Mouse (Mus musculus): ENCODE results near the gene Saysd1. TPM values are rescaled to one million over a fixed set of nuclear protein-coding genes. Genes with fewer than 3 reads are reported as not detected.
A peak's percentile ranks its signal among the peaks of the same experiment; 100 is the strongest.

Saysd1 gene
- polyA plus RNA-seq, 1 experiment from 2014 or later, result 11.3 TPM

DNA sequence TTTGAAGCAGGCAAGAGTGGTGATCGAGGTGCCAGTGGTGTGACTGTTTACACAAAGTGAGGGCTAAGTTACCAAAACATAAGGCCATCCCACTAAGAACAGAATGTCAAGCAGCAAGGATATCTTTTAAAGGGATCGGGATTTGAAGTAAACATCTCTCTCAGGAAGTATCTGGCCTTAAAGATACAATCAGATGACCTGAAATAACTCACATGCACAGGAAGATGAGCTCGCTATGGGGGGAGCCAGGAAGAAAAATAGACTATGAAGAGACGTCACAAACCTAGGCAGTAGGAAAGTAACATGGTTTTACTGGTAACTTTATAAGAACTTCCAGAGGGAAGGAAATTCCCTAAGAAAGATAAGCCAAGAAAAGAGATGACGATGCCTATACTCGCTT, 32.1 kb downstream of the Saysd1 start:
- H3K27me3 ChIP-seq (ENCODE audit: control insufficient read depth, insufficient read depth, low read length), result no peaks in the 10 kb centered on the region
- 84% methylated on average over 6 of the region's 6 CpGs for WGBS
- H3K4me3 ChIP-seq (ENCODE audit: low read depth, low read length), result no peak overlapping the region
- no peak overlapping the region for H3K27ac ChIP-seq (ENCODE audit: low read depth, low read length)
- no peak overlapping the region for H3K9ac ChIP-seq (ENCODE audit: low read length)
- H3K4me2 ChIP-seq, result no peak overlapping the region
- no peaks in the 10 kb centered on the region for H3K4me1 ChIP-seq (ENCODE audit: control insufficient read depth, insufficient read depth, low read length)
- DNase-seq (ENCODE audit: low spot score, missing footprints) (no peak), ATAC-seq (ENCODE audit: low FRiP score) (no peak)
- H3K36me3 ChIP-seq (ENCODE audit: control insufficient read depth, insufficient read depth, low read length), result no peaks in the 10 kb centered on the region
- H3K9me3 ChIP-seq (ENCODE audit: control insufficient read depth, low read length), result no peaks in the 10 kb centered on the region

DNA sequence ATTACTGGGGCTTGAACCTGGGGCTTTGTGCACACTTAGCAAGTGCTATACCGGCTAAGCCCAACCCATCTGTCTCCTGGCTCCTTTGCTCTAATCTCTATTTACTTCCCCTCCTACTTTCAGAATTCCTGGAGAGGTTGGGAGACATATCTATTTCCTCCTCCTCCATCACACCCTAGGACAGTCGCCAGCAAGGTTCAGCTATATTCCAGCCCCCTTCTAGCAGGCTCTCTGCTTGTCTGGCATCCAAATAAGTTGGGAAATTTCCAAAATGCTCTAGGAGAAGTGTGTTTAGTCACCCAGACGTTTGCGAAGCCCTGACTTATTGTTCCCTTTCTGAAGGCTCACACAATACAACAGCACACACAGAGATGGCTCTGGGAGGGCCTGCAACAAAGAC, 35.1 kb downstream of the Saysd1 start:
- Histone ChIP-seq H3K9ac (ENCODE audit: low read length) (no peak overlapping the region), H3K4me3 (ENCODE audit: low read depth, low read length) (no peak overlapping the region), H3K4me1 (ENCODE audit: control insufficient read depth, insufficient read depth, low read length) (no peaks in the 10 kb centered on the region), H3K27me3 (ENCODE audit: control insufficient read depth, insufficient read depth, low read length) (no peaks in the 10 kb centered on the region), H3K27ac (ENCODE audit: low read depth, low read length) (no peak overlapping the region), H3K4me2 (no peak overlapping the region), H3K36me3 (ENCODE audit: control insufficient read depth, insufficient read depth, low read length) (no peaks in the 10 kb centered on the region), H3K9me3 (ENCODE audit: control insufficient read depth, low read length) (no peaks in the 10 kb centered on the region)
- 56% methylated on average over 4 of the region's 4 CpGs for WGBS
- no peak for ATAC-seq (ENCODE audit: low FRiP score)
- no peak for DNase-seq (ENCODE audit: low spot score, missing footprints)

DNA sequence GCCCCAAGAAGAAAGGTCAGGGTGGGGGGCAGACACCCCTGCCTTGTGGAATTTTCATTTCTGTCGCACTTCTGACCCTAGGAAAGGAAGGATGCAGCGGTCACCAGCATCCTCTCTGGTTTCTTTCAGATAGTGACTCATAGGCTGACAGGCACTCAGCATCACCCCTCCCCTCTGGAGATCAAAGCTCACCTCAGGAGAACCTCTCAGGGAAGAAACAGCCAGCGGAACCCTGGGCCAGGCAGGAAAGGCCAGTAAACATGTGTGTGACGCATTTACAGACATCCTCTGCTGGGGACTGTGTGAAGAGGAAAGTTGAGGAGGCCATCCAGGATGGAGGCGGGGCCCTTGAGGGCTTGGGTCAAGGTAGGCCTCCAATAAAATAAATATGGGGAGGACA, 40.3 kb downstream of the Saysd1 start:
- Histone ChIP-seq H3K27me3 (ENCODE audit: control insufficient read depth, insufficient read depth, low read length) (no peaks in the 10 kb centered on the region), H3K4me3 (ENCODE audit: low read depth, low read length) (no peak overlapping the region), H3K9me3 (ENCODE audit: control insufficient read depth, low read length) (no peaks in the 10 kb centered on the region), H3K4me2 (no peak overlapping the region), H3K4me1 (ENCODE audit: control insufficient read depth, insufficient read depth, low read length) (no peaks in the 10 kb centered on the region), H3K27ac (ENCODE audit: low read depth, low read length) (no peak overlapping the region), H3K9ac (ENCODE audit: low read length) (no peak overlapping the region), H3K36me3 (ENCODE audit: control insufficient read depth, insufficient read depth, low read length) (no peaks in the 10 kb centered on the region)
- ATAC-seq (ENCODE audit: low FRiP score), result no peak
- no peak for DNase-seq (ENCODE audit: low spot score, missing footprints)
- WGBS, result 77% methylated on average over 5 of the region's 5 CpGs

DNA sequence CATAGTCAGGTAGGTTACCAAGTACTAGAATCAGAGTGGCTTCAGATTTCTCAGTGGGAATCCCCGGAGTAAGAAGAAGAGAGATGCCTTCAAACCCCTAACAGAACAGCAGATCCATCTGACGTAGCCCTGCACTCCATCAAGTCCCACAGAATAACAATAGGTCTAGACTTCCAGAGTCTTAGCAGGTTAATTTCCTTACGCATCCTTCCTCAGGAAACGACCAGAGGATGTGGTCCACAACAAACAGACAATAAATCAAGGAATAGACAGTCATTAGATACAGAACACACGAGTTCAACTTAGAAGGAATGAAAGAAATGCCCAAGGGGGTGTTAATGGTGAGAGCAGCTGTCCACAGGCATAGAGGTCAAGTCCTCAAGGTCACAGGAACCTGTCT, 43.4 kb downstream of the Saysd1 start:
- H3K4me1 ChIP-seq (ENCODE audit: control insufficient read depth, insufficient read depth, low read length), result no peaks in the 10 kb centered on the region
- H3K27ac ChIP-seq (ENCODE audit: low read depth, low read length), result no peak overlapping the region
- no peak overlapping the region for H3K4me2 ChIP-seq
- 79% methylated on average over 5 of the region's 5 CpGs for WGBS
- H3K9me3 ChIP-seq (ENCODE audit: control insufficient read depth, low read length), result no peaks in the 10 kb centered on the region
- H3K27me3 ChIP-seq (ENCODE audit: control insufficient read depth, insufficient read depth, low read length), result no peaks in the 10 kb centered on the region
- no peak for ATAC-seq (ENCODE audit: low FRiP score)
- H3K36me3 ChIP-seq (ENCODE audit: control insufficient read depth, insufficient read depth, low read length), result no peaks in the 10 kb centered on the region
- no peak overlapping the region for H3K4me3 ChIP-seq (ENCODE audit: low read depth, low read length)
- no peak overlapping the region for H3K9ac ChIP-seq (ENCODE audit: low read length)
- no peak for DNase-seq (ENCODE audit: low spot score, missing footprints)

DNA sequence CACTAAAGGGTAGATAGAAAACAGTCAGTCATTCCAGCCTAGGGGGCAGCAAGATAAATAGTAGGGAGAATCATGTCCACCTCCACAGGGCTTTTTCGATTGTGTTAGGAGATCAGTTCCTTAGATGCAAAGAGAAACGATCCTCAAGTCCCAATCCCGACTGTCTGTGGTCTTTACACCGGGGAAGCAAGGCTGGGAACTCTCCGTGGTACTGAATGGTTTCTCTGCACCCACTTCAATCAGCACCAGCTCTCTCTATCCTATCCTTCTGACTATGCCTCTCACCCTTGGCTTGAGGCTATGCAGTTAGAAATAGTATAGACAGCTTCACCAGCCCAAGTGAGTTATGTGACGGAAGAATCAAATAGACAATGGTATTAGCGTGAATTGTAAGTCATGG, 44.8 kb downstream of the Saysd1 start:
- Histone ChIP-seq H3K9ac (ENCODE audit: low read length) (no peak overlapping the region), H3K9me3 (ENCODE audit: control insufficient read depth, low read length) (no peaks in the 10 kb centered on the region), H3K27ac (ENCODE audit: low read depth, low read length) (no peak overlapping the region), H3K4me1 (ENCODE audit: control insufficient read depth, insufficient read depth, low read length) (no peaks in the 10 kb centered on the region), H3K4me3 (ENCODE audit: low read depth, low read length) (no peak overlapping the region), H3K27me3 (ENCODE audit: control insufficient read depth, insufficient read depth, low read length) (no peaks in the 10 kb centered on the region), H3K4me2 (no peak overlapping the region), H3K36me3 (ENCODE audit: control insufficient read depth, insufficient read depth, low read length) (no peaks in the 10 kb centered on the region)
- 27% methylated on average over 7 of the region's 7 CpGs for WGBS
- DNase-seq (ENCODE audit: low spot score, missing footprints) (peak; percentile 83), ATAC-seq (ENCODE audit: low FRiP score) (no peak)

DNA sequence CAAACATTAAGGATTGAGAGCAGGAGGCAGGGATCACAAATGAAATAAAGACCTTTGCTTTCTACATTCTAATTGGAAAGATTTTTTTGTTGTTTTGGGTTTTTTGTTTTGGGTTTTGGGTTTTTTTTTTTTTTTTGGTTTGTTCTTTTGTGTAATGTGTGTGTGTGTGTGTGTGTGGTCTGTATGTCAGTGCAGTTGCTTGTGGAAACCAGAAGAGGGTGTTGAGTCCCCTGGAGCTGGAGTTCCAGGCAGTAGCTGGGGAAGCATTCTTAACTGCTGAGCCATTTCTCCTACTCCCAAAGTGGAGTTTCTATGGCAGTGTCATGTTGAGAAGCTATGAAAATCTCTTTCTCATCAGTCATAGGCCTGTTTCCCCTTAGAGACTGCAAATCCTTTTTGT, 54.0 kb downstream of the Saysd1 start:
- Histone ChIP-seq H3K36me3 (ENCODE audit: control insufficient read depth, insufficient read depth, low read length) (no peaks in the 10 kb centered on the region), H3K4me3 (ENCODE audit: low read depth, low read length) (no peak overlapping the region), H3K4me1 (ENCODE audit: control insufficient read depth, insufficient read depth, low read length) (peaks cover 9% of the 10 kb centered on the region), H3K9ac (ENCODE audit: low read length) (no peak overlapping the region), H3K27ac (ENCODE audit: low read depth, low read length) (no peak overlapping the region), H3K4me2 (no peak overlapping the region), H3K9me3 (ENCODE audit: control insufficient read depth, low read length) (no peaks in the 10 kb centered on the region), H3K27me3 (ENCODE audit: control insufficient read depth, insufficient read depth, low read length) (no peaks in the 10 kb centered on the region)
- ATAC-seq (ENCODE audit: low FRiP score), result no peak
- DNase-seq (ENCODE audit: low spot score, missing footprints), result no peak

DNA sequence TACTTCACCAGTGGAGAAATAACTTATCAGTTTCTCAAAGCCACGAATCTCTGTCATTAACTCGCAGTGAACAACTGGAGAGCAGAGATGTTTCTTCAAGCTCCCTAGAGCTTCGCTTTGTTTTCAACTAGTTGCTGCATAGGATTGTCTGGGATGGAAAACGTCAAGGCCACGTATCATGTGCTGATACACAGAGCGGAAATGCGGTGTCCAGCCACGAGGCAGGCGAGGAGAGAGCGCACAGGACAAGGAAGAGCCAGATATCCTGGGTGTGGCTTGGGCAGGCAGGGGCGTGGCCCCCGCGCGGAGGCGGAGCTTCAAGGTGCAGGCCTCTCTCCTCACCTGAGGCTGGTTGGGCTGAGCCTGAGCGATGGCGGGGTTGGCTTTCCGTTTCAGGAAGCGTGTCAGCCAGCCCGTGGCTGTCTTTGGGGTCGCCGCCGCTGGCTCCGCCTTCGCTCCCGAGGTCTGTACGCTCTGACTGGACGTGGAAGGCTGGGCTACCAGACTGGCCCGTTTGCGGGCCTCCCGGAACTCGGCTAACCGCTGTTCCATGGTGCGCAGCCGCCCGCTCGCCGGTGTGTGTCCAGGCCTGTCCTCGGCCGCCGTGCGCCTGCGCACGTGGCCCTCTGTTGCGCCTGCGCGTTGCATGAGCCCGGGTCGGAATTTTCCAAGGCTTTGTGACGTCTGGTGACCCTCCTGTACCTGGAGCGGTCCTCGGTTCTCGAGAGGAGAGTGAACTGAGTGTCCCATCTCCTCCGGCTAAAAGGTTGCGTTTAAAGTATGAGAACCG, 55.6 kb downstream of the Saysd1 start:
- Histone ChIP-seq H3K9ac (ENCODE audit: low read length) (peak overlapping the region; percentile 76), H3K4me3 (ENCODE audit: low read depth, low read length) (peak overlapping the region; percentile 56), H3K27me3 (ENCODE audit: control insufficient read depth, insufficient read depth, low read length) (no peaks in the 10 kb centered on the region), H3K4me2 (peak overlapping the region; percentile 79), H3K9me3 (ENCODE audit: control insufficient read depth, low read length) (no peaks in the 10 kb centered on the region), H3K36me3 (ENCODE audit: control insufficient read depth, insufficient read depth, low read length) (no peaks in the 10 kb centered on the region), H3K4me1 (ENCODE audit: control insufficient read depth, insufficient read depth, low read length) (peaks cover 9% of the 10 kb centered on the region), H3K27ac (ENCODE audit: low read depth, low read length) (peak overlapping the region; percentile 86)
- peak; percentile 97 for ATAC-seq (ENCODE audit: low FRiP score)
- WGBS, result 2% methylated on average over 56 of the region's 56 CpGs
- DNase-seq (ENCODE audit: low spot score, missing footprints), result peak; percentile 99

DNA sequence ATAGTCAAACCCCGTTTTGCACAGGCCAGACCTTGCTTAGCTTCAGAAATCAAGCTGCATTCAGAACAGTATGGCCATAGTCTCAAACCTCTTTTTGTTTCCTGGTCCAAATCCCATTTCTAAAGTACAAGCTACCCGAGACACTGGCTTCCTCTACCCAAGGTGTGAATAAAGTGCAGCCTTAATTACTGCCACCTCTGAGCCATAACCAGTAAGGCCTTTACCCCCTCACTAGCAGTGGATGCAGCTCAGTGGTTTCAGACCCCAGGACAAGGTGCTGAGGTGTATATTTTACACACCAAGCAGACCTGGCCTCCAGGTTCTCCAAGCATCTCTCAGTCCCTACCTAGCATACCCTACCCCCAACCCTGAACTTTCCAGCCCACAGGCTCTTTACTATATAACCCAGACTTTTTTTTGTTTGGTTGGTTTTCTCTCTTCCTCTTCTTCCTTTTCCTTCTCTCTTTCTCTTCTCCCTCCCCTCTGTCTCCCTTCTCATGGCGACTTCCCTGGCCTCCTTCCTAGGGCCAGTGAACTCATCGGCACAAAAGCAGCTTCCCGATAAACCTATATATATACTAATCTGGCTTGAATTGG, 56.3 kb downstream of the Saysd1 start:
- H3K27me3 ChIP-seq (ENCODE audit: control insufficient read depth, insufficient read depth, low read length), result no peaks in the 10 kb centered on the region
- DNase-seq (ENCODE audit: low spot score, missing footprints) (peak; percentile 85), ATAC-seq (ENCODE audit: low FRiP score) (peak; percentile 8; the same call in 1 of the 2 replicates)
- peak overlapping the region; percentile 86; the same call in 1 of the 2 replicates for H3K27ac ChIP-seq (ENCODE audit: low read depth, low read length)
- H3K9ac ChIP-seq (ENCODE audit: low read length), result peak overlapping the region; percentile 76
- peak overlapping the region; percentile 56 for H3K4me3 ChIP-seq (ENCODE audit: low read depth, low read length)
- H3K4me2 ChIP-seq, result peak overlapping the region; percentile 79
- H3K4me1 ChIP-seq (ENCODE audit: control insufficient read depth, insufficient read depth, low read length), result peaks cover 9% of the 10 kb centered on the region
- H3K36me3 ChIP-seq (ENCODE audit: control insufficient read depth, insufficient read depth, low read length), result no peaks in the 10 kb centered on the region
- 73% methylated on average over 5 of the region's 5 CpGs for WGBS
- no peaks in the 10 kb centered on the region for H3K9me3 ChIP-seq (ENCODE audit: control insufficient read depth, low read length)

DNA sequence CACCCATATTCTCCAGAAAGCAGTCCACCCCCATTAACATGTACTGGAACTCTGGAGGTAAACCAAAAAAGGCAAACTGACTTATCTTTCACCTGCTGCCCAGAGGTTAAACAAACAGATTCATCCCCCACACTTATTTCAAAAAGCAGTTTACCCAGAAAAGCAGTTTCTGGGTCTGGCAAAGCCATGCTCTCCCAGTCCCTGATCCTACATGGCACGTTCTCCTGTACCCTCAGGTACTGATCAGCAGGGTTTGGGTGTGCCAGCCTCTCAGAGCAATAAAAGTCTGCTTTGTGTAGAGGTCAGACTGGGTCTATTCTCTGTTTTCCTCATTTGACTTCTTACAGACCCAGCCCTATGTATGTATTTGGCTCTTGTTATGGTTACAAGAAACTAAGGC, 57.2 kb downstream of the Saysd1 start:
- ATAC-seq (ENCODE audit: low FRiP score), result no peak
- no peak overlapping the region for H3K9ac ChIP-seq (ENCODE audit: low read length)
- no peak overlapping the region for H3K4me2 ChIP-seq

More for the DNA sequence above, 57.2 kb downstream of the Saysd1 start:
- Histone ChIP-seq H3K36me3 (ENCODE audit: control insufficient read depth, insufficient read depth, low read length) (no peaks in the 10 kb centered on the region), H3K27me3 (ENCODE audit: control insufficient read depth, insufficient read depth, low read length) (no peaks in the 10 kb centered on the region), H3K9me3 (ENCODE audit: control insufficient read depth, low read length) (no peaks in the 10 kb centered on the region), H3K27ac (ENCODE audit: low read depth, low read length) (no peak overlapping the region), H3K4me1 (ENCODE audit: control insufficient read depth, insufficient read depth, low read length) (peaks cover 9% of the 10 kb centered on the region), H3K4me3 (ENCODE audit: low read depth, low read length) (no peak overlapping the region)
- no peak for DNase-seq (ENCODE audit: low spot score, missing footprints)
- WGBS, result 85% methylated on average over 1 of the region's 1 CpGs
